Mouse (Mus musculus): ENCODE measurements around the gene Gpcpd1. TPM values are rescaled to one million over a fixed set of nuclear protein-coding genes. Genes with fewer than 3 reads are reported as not detected.

Gene Gpcpd1
- 62.3 and 64.4 TPM in 2 replicates for polyA plus RNA-seq (2016; fragmentation: Nextera tagmentation; extraction: Ambion mirVana)

DNA sequence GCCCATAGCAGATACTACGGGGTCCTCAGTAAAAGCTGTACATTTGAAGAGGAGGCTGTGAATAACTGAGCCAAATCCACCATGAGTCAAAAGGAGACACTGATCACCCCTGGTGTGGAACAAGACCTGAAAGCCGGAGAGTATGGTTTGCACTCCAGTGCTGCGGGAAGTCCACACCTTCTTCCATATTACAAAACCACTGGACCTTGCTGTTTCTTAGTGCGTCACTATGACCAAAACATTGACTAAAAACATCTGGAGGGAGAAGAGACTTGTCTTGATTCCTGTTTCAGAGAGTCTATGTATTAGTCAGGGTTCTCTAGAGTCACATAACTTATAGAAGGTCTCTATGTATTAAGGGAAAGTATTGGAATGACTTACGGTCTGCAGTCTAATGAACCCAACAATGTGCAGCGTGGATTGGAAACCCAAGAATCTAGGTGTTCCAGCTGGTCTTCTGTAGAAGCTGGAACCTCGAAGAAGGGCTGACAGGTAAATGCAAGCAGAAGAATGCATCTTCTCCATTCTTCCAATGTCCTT is at the start of gene Gpcpd1:
Gene Gpcpd1 (minus strand): TSS at position 490 of the 540 bp plus-strand sequence.
- Histone ChIP-seq H3K36me3 (no peaks in the 10 kb centered on the region), H3K9ac (replicated peaks) (no peak within 1 kb of the TSS), H3K4me2 (replicated peaks) (no peak within 1 kb of the TSS), H3K9me3 (no peaks in the 10 kb centered on the region), H3K27me3 (no peaks in the 10 kb centered on the region), H3K4me1 (peaks cover 5% of the 10 kb centered on the region), H3K27ac (replicated peaks) (no peak within 1 kb of the TSS), H3K4me3 (no peak within 1 kb of the TSS)
- ATAC-seq (ENCODE audit: low FRiP score, low read depth): no peak
- 92% methylated on average over 7 of the region's 7 CpGs for WGBS

DNA sequence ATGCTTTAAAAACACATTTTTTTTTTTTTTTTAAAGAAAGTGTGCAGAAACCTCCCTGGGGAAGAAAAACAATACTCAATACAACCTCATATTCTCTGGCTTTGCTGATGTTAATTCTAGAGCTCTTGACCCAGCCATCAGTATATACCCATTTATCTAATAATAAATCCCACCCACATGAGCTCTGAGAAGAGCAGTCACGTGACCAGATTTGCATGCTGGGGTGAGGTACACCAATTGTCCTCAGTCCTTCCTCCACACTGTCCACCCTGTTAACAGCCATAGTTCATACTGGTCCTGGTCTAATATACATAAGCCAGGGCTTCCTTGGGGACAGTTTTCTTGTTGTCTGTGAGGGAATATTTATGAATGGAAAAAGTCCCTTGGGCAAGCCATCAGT is 49.0 kb upstream of the Gpcpd1 start:
- Histone ChIP-seq H3K9me3 (0 out of 2 replicates have a peak, but pooled peaks cover 4% of the 10 kb centered on the region), H3K4me1 (no peaks in the 10 kb centered on the region), H3K4me3 (no peak overlapping the region), H3K9ac (replicated peaks) (no peak overlapping the region), H3K27me3 (no peaks in the 10 kb centered on the region), H3K36me3 (no peaks in the 10 kb centered on the region), H3K27ac (replicated peaks) (no peak overlapping the region), H3K4me2 (replicated peaks) (no peak overlapping the region)
- 86% methylated on average over 1 of the region's 1 CpGs for WGBS
- no peak for ATAC-seq (ENCODE audit: low FRiP score, low read depth)

DNA sequence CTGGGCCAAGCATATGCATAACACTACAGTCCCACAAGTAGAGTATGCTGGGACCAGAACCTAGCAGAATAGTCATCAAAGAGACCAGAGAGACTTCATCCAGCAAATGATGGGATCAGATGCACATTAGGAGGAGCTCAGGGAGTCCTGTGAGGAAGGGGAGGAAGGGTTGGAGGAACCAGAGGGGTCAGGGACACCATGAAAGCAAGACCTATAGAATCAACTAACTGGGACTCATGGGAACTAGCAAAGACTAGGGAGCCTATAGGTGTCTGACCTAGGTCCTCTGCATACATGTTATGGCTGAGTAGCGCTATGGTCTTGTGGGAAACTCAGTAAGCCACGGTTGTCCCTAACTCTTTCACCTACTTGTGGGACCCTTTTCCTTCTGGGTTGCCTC is 41.1 kb upstream of the Gpcpd1 start:
- Histone ChIP-seq H3K4me2 (replicated peaks) (no peak overlapping the region), H3K27ac (replicated peaks) (no peak overlapping the region), H3K36me3 (no peaks in the 10 kb centered on the region), H3K4me3 (no peak overlapping the region), H3K4me1 (no peaks in the 10 kb centered on the region), H3K27me3 (no peaks in the 10 kb centered on the region), H3K9ac (replicated peaks) (no peak overlapping the region), H3K9me3 (0 out of 2 replicates have a peak, but pooled peaks cover 5% of the 10 kb centered on the region)
- no peak for ATAC-seq (ENCODE audit: low FRiP score, low read depth)
- WGBS: 94% methylated on average over 2 of the region's 2 CpGs

DNA sequence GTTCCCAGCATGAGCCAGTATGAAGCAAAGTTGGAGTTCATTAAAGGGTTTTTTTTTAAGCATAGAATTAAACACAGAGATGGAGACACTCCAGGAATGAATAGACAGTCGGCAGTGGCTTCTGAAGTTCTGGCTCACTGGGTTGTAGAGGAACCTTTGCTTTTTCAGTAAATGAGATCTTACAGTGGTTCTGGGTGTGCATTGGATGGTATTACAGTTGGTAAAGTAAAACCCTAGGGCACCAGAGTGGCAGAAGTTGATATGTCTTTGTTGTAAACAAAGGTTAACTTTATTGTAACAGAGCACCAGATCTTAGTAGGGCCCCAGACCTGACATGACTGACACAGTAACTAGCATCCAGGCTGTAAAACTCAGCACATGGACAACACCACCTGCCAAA is 35.6 kb upstream of the Gpcpd1 start:
- Histone ChIP-seq H3K4me3 (no peak overlapping the region), H3K9me3 (no peaks in the 10 kb centered on the region), H3K9ac (replicated peaks) (no peak overlapping the region), H3K4me2 (replicated peaks) (no peak overlapping the region), H3K27ac (replicated peaks) (no peak overlapping the region), H3K36me3 (no peaks in the 10 kb centered on the region), H3K27me3 (no peaks in the 10 kb centered on the region), H3K4me1 (no peaks in the 10 kb centered on the region)
- WGBS: 71% methylated on average over 1 of the region's 1 CpGs
- ATAC-seq (ENCODE audit: low FRiP score, low read depth): no peak

DNA sequence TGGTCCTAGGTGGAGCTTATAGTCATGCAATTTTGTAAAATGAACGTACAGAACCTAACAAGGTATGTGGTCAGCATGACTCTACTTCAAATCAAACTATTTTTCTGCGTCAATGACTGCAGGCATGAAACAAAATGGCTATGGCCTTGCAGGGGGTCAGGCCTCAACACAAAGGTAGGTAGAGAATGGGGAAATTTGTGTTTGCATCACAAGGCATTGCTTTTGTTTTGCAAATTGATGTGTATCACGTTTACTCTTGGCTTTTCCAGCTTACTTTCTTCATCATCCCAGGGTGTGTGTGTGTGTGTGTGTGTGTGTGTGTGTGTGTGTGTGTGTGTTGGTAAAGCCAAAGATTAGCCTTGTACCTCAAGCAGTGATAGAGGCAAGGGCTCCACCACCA is 30.2 kb upstream of the Gpcpd1 start:
- Histone ChIP-seq H3K36me3 (no peaks in the 10 kb centered on the region), H3K4me1 (no peaks in the 10 kb centered on the region), H3K9me3 (no peaks in the 10 kb centered on the region), H3K9ac (replicated peaks) (no peak overlapping the region), H3K27me3 (no peaks in the 10 kb centered on the region), H3K4me3 (no peak overlapping the region), H3K4me2 (replicated peaks) (no peak overlapping the region), H3K27ac (replicated peaks) (no peak overlapping the region)
- 67% methylated on average over 3 of the region's 3 CpGs for WGBS
- no peak for ATAC-seq (ENCODE audit: low FRiP score, low read depth)

DNA sequence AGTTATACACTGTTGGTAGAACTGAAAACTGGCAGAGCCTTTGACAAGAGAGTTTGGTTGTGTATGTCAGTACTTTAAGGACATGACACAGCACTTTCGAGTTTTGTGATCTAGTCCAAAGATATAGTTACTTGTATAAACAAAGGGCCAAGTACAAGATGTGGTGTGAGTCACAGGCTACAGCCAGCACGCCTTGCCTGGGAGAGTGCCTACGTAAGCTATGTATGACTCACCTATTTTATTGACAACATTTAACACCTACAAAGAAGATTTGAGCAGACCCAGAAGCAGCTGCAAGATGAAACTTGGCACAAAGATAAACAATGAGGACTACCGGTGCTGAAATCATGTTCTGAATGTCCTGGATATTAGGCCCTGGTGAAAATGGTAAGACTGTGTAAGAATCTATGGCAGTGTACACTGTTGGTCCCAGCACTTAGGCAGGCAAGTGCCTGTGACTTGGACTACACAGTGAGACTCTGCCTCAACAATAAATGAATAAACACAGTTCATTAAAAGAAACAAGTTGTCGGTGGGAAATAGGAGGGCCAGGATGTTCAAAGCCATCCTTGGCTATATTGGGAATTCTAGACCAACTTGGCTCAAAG is 26.2 kb upstream of the Gpcpd1 start:
- Histone ChIP-seq H3K4me1 (no peaks in the 10 kb centered on the region), H3K27me3 (no peaks in the 10 kb centered on the region), H3K9me3 (no peaks in the 10 kb centered on the region), H3K27ac (replicated peaks) (no peak overlapping the region), H3K9ac (replicated peaks) (no peak overlapping the region), H3K36me3 (no peaks in the 10 kb centered on the region), H3K4me2 (replicated peaks) (no peak overlapping the region), H3K4me3 (no peak overlapping the region)
- 88% methylated on average over 5 of the region's 5 CpGs for WGBS
- ATAC-seq (ENCODE audit: low FRiP score, low read depth): no peak

DNA sequence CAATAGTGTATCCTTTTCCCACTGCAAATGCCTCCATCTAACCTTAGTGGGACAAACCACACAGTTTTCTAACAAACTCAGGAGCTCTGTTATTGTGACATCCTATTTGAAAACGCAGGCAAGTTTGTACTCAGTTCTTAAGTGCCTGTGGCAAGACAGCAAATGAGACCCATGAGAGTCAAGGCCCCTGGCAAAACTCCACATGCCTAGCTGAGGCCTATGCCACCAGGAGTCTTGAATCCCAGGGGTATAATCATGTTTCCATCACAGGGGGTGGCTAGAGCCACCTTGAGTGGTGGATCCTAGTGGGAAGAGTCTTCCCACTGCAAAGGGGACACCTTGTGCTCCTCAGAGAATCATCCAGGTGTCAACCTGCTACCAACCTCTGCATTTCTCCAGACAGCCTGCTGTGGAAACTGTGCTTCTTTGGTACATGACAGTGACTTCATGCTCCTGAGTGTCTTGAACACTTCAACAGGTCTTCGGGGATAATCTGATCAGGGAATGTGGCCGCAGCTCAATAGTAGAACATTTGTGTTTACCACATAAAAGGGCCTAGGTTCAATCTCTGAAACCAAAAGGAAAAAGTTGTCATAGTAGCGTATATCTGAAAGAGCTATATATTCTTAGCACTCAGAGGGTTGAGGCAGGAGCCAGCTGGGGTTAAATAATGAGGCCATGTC is 24.2 kb upstream of the Gpcpd1 start:
- WGBS: 83% methylated on average over 4 of the region's 4 CpGs
- no peaks in the 10 kb centered on the region for H3K36me3 ChIP-seq
- H3K4me3 ChIP-seq: no peak overlapping the region
- H3K4me2 ChIP-seq (replicated peaks): no peak overlapping the region
- no peaks in the 10 kb centered on the region for H3K27me3 ChIP-seq
- H3K27ac ChIP-seq (replicated peaks): no peak overlapping the region
- no peak overlapping the region for H3K9ac ChIP-seq (replicated peaks)
- H3K9me3 ChIP-seq: no peaks in the 10 kb centered on the region
- H3K4me1 ChIP-seq: peaks cover 5% of the 10 kb centered on the region; the same call in 1 of the 2 replicates
- no peak for ATAC-seq (ENCODE audit: low FRiP score, low read depth)

DNA sequence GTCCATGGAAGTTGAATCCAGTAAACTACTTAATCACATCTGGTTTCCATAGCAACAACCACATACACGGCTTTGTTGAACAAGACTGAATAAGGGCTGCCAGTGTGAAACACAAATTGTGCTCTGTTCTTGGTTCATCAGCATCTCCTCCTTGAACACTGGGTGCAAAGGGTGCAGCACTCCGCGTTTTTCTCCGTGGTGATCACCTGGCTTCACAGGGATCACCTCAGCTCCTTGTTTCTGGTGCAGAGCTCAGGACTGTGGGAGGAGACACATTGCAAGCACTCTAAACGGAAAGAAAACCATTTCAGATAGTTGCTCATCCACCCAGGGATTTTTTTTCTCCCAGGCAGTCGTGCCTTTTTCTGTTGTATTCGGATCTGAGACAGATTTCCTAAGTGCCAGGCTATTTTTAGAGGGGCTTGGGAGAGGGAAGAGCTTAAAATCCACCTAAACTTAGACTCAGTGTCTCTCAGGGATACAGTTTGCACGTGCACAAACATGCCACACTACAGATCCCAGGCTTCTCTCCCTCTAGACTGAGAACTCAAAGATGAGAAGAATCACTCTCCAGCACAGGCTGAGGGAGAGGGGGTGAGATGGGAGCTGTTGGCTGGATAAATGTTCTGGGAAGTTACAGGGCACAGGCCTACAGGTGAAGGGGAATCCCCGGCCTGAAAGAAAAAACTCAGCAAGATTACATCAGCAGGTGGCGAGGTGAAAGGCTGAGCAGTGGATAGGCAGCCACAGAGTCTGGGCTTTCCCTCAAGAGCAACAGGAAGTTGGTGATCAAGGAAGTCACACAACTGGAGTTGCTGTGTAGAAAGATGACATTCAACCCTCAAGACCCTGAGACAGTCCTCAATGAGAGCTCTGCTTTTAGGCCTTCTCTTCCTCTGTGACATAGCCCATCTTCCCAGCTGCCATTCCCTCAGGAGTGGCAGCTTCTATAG is 19.9 kb upstream of the Gpcpd1 start:
- H3K4me1 ChIP-seq: peaks cover 5% of the 10 kb centered on the region; the same call in 1 of the 2 replicates
- no peaks in the 10 kb centered on the region for H3K9me3 ChIP-seq
- ATAC-seq (ENCODE audit: low FRiP score, low read depth): 0 out of 2 replicates have a peak, but pooled peaks have one; percentile 34
- 54% methylated on average over 10 of the region's 10 CpGs for WGBS
- H3K36me3 ChIP-seq: no peaks in the 10 kb centered on the region
- H3K4me2 ChIP-seq (replicated peaks): no peak overlapping the region
- H3K4me3 ChIP-seq: no peak overlapping the region
- H3K27ac ChIP-seq (replicated peaks): no peak overlapping the region
- no peaks in the 10 kb centered on the region for H3K27me3 ChIP-seq
- H3K9ac ChIP-seq (replicated peaks): no peak overlapping the region

DNA sequence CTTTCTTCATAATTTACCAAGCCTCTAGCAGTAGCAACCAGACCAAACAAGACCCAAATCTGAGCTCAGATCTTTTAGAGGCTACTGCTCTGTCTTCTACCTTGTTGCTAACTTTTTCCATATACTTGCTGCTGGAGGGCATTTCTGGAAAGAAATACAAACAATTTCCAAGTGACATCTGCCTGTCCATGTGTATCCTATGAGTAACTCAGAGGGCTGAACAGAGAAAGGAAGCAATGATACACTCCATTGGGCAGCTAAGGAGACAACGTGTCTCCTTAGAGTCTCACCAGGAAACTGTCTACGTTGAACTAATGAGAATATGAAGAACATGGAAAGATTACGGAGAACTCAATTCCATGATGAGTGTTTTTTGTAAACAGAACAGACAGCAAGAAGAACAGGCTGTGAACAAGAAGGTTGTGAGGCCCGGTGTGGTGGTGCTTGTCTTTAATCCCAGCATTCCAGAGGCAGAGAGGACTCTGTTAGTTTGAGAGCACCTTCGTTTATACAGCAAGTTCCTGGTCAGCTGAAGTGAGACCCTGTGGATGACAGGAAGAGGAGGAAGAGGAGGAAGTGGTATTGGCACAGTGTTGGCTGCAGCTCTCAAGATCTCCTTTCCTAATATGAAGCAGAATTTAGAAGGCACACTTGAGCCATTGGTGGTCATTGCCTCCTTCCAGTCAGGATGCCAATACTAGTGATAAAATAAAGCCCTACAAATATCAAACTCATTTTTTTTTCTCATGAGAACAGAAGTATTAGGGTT is 18.4 kb upstream of the Gpcpd1 start:
- no peak overlapping the region for H3K4me2 ChIP-seq (replicated peaks)
- 84% methylated on average over 5 of the region's 5 CpGs for WGBS
- ATAC-seq (ENCODE audit: low FRiP score, low read depth): no peak
- H3K36me3 ChIP-seq: no peaks in the 10 kb centered on the region
- no peak overlapping the region for H3K27ac ChIP-seq (replicated peaks)
- no peaks in the 10 kb centered on the region for H3K9me3 ChIP-seq
- H3K4me1 ChIP-seq: peaks cover 5% of the 10 kb centered on the region; the same call in 1 of the 2 replicates
- no peak overlapping the region for H3K9ac ChIP-seq (replicated peaks)
- H3K27me3 ChIP-seq: no peaks in the 10 kb centered on the region
- no peak overlapping the region for H3K4me3 ChIP-seq

DNA sequence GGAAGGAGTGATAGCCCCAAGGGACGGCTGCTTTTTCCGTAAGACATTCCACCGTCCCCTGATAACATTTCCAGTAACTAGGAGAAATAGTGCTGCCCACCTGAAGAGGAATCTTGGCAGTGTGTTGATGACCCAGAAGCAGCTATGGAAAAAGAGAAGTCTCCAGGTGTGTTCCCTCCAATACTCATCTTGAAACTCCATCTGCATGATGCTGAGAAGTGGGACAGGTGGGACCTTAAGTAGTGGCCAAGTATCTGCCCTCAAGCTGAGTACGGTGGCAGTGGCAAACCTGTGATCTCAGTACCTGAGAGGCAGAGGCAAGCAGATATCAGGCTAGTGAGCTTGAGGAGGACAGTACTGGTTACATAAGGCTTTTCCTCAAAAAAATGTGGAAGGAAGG is 17.4 kb upstream of the Gpcpd1 start:
- ATAC-seq (ENCODE audit: low FRiP score, low read depth): no peak
- H3K27ac ChIP-seq (replicated peaks): no peak overlapping the region
- H3K9me3 ChIP-seq: no peaks in the 10 kb centered on the region
- no peaks in the 10 kb centered on the region for H3K27me3 ChIP-seq
- H3K4me2 ChIP-seq (replicated peaks): no peak overlapping the region
- WGBS: 86% methylated on average over 4 of the region's 4 CpGs
- H3K4me3 ChIP-seq: no peak overlapping the region
- peaks cover 5% of the 10 kb centered on the region; the same call in 1 of the 2 replicates for H3K4me1 ChIP-seq
- H3K9ac ChIP-seq (replicated peaks): no peak overlapping the region
- H3K36me3 ChIP-seq: no peaks in the 10 kb centered on the region

DNA sequence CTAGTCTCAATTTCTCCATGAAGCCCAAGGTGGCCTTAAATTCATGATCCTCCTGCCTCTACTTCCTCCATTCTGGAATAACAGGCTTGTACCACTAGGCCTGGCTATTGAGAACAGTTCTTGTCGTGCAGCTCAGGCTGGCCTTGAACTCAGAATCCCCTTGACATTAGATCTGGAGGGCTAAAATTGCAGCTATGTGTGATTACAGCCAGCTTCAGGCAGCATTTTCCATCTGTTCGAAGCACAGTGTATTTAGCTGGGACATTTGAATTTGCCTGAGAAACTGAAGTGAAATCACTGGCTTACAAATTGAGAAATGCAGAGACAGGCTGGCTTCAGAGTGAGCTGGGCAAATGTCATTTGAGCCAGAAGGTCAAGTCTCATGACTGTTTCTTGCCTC is 16.2 kb upstream of the Gpcpd1 start:
- H3K9ac ChIP-seq (replicated peaks): no peak overlapping the region
- ATAC-seq (ENCODE audit: low FRiP score, low read depth): no peak
- WGBS: 89% methylated on average over 2 of the region's 2 CpGs

More for the DNA sequence above, 16.2 kb upstream of the Gpcpd1 start:
- Histone ChIP-seq H3K36me3 (no peaks in the 10 kb centered on the region), H3K9me3 (no peaks in the 10 kb centered on the region), H3K4me1 (peaks cover 5% of the 10 kb centered on the region; the same call in 1 of the 2 replicates), H3K27ac (replicated peaks) (no peak overlapping the region), H3K4me2 (replicated peaks) (no peak overlapping the region), H3K4me3 (no peak overlapping the region), H3K27me3 (no peaks in the 10 kb centered on the region)

Measured in midbrain, embryonic 12.5 days (tissue).